Mouse (Mus musculus) neural tube, embryonic 12.5 days (tissue): ENCODE measurements around the gene Gdf9. TPM values are rescaled to one million over a fixed set of nuclear protein-coding genes. Genes with fewer than 3 reads are reported as not detected.

Experiments used
- ATAC-seq: fragments of 200-750 bp; cut with Nextera tagmentation; 2 replicates; pipeline ENCODE4 v1.8.0; 2017; ENCODE audit warnings: low read depth, mild to moderate bottlenecking, moderate TSS enrichment, moderate library complexity; ENCODE audit not compliant: low FRiP score
- H3K27ac ChIP-seq: fragments of 300-500 bp; sonication (generic); 2 replicates; pipeline ENCODE4 v1.5.1; 2016
- H3K27me3 ChIP-seq: fragments of 300-500 bp; sonication (generic); replicated peaks from 2 replicates; pipeline ENCODE4 v1.6.1; 2016; ENCODE audit warnings: mild to moderate bottlenecking
- H3K36me3 ChIP-seq: fragments of 300-500 bp; sonication (generic); 2 replicates; pipeline ENCODE4 v1.6.1; 2016; ENCODE audit warnings: mild to moderate bottlenecking
- H3K4me1 ChIP-seq: fragments of 300-500 bp; sonication (generic); 2 replicates; pipeline ENCODE4 v1.6.1; 2016
- H3K4me2 ChIP-seq: fragments of 300-500 bp; sonication (generic); replicated peaks from 2 replicates; pipeline ENCODE4 v1.6.1; 2016; ENCODE audit warnings: mild to moderate bottlenecking
- H3K4me3 ChIP-seq: fragments of 300-500 bp; sonication (generic); 2 replicates; pipeline ENCODE4 v1.5.1; 2016
- H3K9ac ChIP-seq: fragments of 300-500 bp; sonication (generic); 2 replicates; pipeline ENCODE4 v1.6.1; 2016; ENCODE audit warnings: mild to moderate bottlenecking
- H3K9me3 ChIP-seq: fragments of 300-500 bp; sonication (generic); 2 replicates; pipeline ENCODE4 v1.6.1; 2016; ENCODE audit warnings: mild to moderate bottlenecking
- WGBS: fragments of 180-500 bp; shearing (Covaris S2); methylation state at CpG from one replicate; pipeline ENCODE4 v1.1.7; 2016; 5-methylcytosine and 5-hydroxymethylcytosine counted together
- microRNA-seq: library from miRNA; unstranded; fragments of <30 nt; microRNA quantifications from one replicate; pipeline ENCODE4, GENCODE M21; 2017
- polyA plus RNA-seq: library from polyadenylated mRNA; unstranded; fragments of >200 nt; fragmentation: Nextera tagmentation; extraction: Ambion mirVana; gene quantifications from 2 replicates; pipeline ENCODE4 v1.2.1, GENCODE M21; 2016

The Gdf9 gene
- polyA plus RNA-seq, 1 experiment from 2014 or later = 1.8 TPM

- 75% methylated on average over 9 of the region's 9 CpGs for WGBS
- H3K4me1 ChIP-seq = peaks cover 28% of the 10 kb centered on the region
- ATAC-seq = no peak
Observed at GRCm38 (mm10) chr11:53483159-53483891, 52.5 kb downstream of the Gdf9 start.

DNA sequence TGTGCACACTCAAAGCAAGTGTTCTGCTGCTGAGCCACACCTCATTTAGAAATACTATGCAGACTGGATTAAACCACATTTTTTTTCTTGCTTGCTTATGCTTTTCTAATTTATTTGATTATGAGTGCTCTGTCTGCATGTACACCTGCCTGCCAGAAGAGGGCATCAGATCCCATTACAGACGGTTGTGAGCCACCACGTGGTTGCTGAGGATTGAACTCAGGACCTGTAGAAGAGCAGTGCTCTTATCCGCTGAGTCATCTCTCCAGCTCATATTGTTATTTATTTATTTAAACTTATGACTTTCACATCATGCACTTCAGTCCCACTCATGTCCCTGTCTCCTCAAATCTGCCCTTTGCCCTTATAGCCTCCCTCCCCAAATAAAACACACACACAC, 54.9 kb downstream of the Gdf9 start:
- Histone ChIP-seq H3K9me3 (0 out of 2 replicates have a peak, but pooled peaks cover 3% of the 10 kb centered on the region), H3K4me1 (peaks cover 10% of the 10 kb centered on the region), H3K4me3 (no peak overlapping the region), H3K27ac (no peak overlapping the region), H3K4me2 (no peak overlapping the region), H3K36me3 (no peaks in the 10 kb centered on the region), H3K9ac (no peak overlapping the region), H3K27me3 (peaks cover 46% of the 10 kb centered on the region)
- no peak for ATAC-seq
- WGBS = 45% methylated on average over 3 of the region's 3 CpGs

More at GRCm38 (mm10) chr11:53483159-53483891, 52.5 kb downstream of the Gdf9 start:
- Histone ChIP-seq H3K4me3 (no peak overlapping the region), H3K36me3 (no peaks in the 10 kb centered on the region), H3K27me3 (peaks cover 67% of the 10 kb centered on the region), H3K4me2 (no peak overlapping the region), H3K9me3 (0 out of 2 replicates have a peak, but pooled peaks cover 8% of the 10 kb centered on the region), H3K27ac (no peak overlapping the region), H3K9ac (no peak overlapping the region)

- 0 out of 2 replicates have a peak, but pooled peaks cover 3% of the 10 kb centered on the region for H3K9me3 ChIP-seq
- no peak overlapping the region for H3K27ac ChIP-seq
- 75% methylated on average over 3 of the region's 3 CpGs for WGBS
- H3K4me2 ChIP-seq = no peak overlapping the region
- no peak for ATAC-seq
- no peak overlapping the region for H3K4me3 ChIP-seq
- no peaks in the 10 kb centered on the region for H3K36me3 ChIP-seq
- peaks cover 10% of the 10 kb centered on the region for H3K4me1 ChIP-seq
- peaks cover 40% of the 10 kb centered on the region for H3K27me3 ChIP-seq
- H3K9ac ChIP-seq = no peak overlapping the region
Observed at GRCm38 (mm10) chr11:53486351-53486750, 55.5 kb downstream of the Gdf9 start.

DNA sequence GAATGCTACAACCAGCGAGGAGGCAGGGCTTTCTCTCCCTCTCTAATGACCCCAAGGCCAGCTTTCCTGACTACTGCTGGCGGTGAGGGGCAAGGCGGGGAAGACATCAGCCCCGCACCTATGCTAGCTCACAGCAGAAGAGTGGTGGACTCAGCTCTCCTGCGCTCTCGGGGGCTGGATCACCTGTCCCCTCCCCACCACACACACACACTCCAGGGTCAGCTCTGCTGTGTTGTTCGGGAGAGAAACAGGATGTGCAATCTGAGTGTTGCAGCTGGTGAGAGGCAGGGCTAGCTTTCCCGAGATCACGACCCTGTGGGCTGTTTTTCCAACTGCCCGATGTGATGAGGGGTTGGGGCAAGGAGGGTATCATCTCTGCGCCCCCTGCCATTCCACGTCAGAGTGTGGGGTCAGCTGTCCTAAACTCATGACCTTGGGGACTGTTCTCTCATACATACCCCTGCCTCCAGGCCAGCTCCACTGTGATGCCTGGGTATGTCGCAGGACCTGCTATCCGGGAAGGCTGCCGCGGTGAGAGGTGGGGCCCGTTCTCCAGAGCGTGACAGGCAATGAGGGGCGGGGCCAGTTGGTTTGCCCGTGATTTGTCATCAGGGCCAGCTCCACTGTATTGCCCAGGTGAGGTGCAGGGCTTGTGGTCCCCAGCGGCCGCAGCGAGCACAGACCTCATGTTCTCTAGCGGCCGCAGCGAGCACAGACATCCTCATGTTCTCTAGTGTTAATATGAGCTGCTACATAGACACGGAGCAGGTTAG, 56.2 kb downstream of the Gdf9 start:
- Histone ChIP-seq H3K4me2 (peak overlapping the region; percentile 51), H3K4me1 (peaks cover 15% of the 10 kb centered on the region), H3K36me3 (no peaks in the 10 kb centered on the region), H3K27me3 (peaks cover 34% of the 10 kb centered on the region), H3K9me3 (0 out of 2 replicates have a peak, but pooled peaks cover 3% of the 10 kb centered on the region), H3K4me3 (peak overlapping the region; percentile 16), H3K27ac (no peak overlapping the region), H3K9ac (no peak overlapping the region; the same call in 1 of the 2 replicates)
- 12% methylated on average over 27 of the region's 27 CpGs for WGBS
- ATAC-seq = no peak

Small RNA genes within 50 kb of the gene (microRNA-seq; reads per million reads assigned to microRNA genes)
- not detected for gene Mir6920

Other genes starting within 250 kb of the Gdf9 start
- gene Hspa4, start 130.6 kb upstream of the Gdf9 start, polyA plus RNA-seq = 85.8 and 89.0 TPM in 2 replicates
- 16.6 and 16.7 TPM in 2 replicates for gene Zcchc10, start 106.3 kb upstream of the Gdf9 start, polyA plus RNA-seq
- 62.7 and 79.2 TPM in 2 replicates for gene Aff4, start 80.2 kb upstream of the Gdf9 start, polyA plus RNA-seq
- gene Leap2, start 7.9 kb upstream of the Gdf9 start, polyA plus RNA-seq = 0.42 TPM in 1 of 2 replicates, not detected in the other
- 607 and 637 TPM in 2 replicates for gene Uqcrq, start 192 bp upstream of the Gdf9 start, polyA plus RNA-seq
- gene Gm10447, start 26.1 kb downstream of the Gdf9 start, polyA plus RNA-seq = 0.13 TPM in 1 of 2 replicates, not detected in the other
- 2.1 and 2.7 TPM in 2 replicates for gene Shroom1, start 26.2 kb downstream of the Gdf9 start, polyA plus RNA-seq
- not detected in 2 replicates for gene Gm9837, start 39.5 kb downstream of the Gdf9 start, polyA plus RNA-seq
- not detected in 2 replicates for gene Gm9945, start 49.1 kb downstream of the Gdf9 start, polyA plus RNA-seq
- gene Sowaha, start 49.3 kb downstream of the Gdf9 start, polyA plus RNA-seq = 0.22 and 0.46 TPM in 2 replicates
- 21.4 and 25.2 TPM in 2 replicates for gene Sept8, start 88.2 kb downstream of the Gdf9 start, polyA plus RNA-seq
- gene Kif3a, start 136.4 kb downstream of the Gdf9 start, polyA plus RNA-seq = 145 and 157 TPM in 2 replicates
- 2.3 and 3.4 TPM in 2 replicates for gene Il4, start 187.6 kb downstream of the Gdf9 start, polyA plus RNA-seq
- gene Il13, start 203.7 kb downstream of the Gdf9 start, polyA plus RNA-seq = not detected in 2 replicates